Mouse (Mus musculus): ENCODE results near the gene Zfp820. TPM values are rescaled to one million over a fixed set of nuclear protein-coding genes. Genes with fewer than 3 reads are reported as not detected.

Zfp820 gene
- polyA plus RNA-seq (2014; fragmentation: Illumina TruSeq; extraction: RNeasy Lipid Tissue Mini Kit (QIAGEN cat#74804); ENCODE audit: low read depth, low replicate concordance), result 0.84 TPM

DNA sequence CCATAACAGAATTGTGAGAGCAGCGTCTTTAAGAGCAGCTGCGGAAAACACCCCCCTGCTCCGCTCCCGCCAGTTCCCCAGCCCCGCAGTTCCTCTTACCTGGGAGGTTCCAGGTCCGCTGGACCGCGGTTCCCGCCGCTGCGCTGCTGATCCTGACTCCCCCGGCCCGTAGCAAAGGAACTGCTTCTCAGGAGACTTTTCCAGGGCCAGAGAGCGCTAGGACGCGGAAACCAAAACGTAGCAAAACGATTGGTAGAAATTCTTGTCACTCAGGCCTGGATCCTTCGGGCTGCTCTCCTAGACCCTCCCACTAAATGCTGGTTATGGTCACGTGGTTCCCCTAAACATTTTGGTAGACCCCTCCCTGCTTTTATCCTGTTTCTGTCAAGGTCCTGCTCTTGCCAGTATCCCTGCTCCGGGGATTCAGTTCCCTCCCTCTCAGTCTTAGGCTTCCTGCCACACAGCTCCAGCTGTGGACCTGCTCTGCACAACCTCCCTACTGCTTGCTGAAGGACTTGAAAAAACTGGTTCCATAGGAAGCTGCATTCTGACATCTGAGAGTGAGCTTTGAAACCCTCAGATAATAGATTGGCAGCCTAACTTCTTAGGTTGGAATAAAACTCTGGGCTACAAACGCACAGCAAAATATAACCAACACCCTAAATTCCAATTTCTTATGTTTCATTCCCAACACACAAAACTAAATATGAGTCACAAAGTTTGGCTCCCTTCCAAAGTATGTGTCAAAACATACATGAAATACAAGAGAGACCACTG lies at the start of gene Zfp820:
TSS of gene Zfp820 (minus strand) at position 228 of the 777 bp plus-strand sequence.

Other genes with a start within 250 kb of the Zfp820 start
- 3.8 TPM for gene Zfp983, start 195.1 kb downstream of the Zfp820 start, polyA plus RNA-seq (2014; fragmentation: Illumina TruSeq; extraction: RNeasy Lipid Tissue Mini Kit (QIAGEN cat#74804); ENCODE audit: low read depth, low replicate concordance)
- gene Gm10226, start 153.9 kb downstream of the Zfp820 start, polyA plus RNA-seq (2014; fragmentation: Illumina TruSeq; extraction: RNeasy Lipid Tissue Mini Kit (QIAGEN cat#74804); ENCODE audit: low read depth, low replicate concordance), result not detected
- 2.1 TPM for gene Zfp760, start 138.0 kb downstream of the Zfp820 start, polyA plus RNA-seq (2014; fragmentation: Illumina TruSeq; extraction: RNeasy Lipid Tissue Mini Kit (QIAGEN cat#74804); ENCODE audit: low read depth, low replicate concordance)
- 3.7 TPM for gene Zfp229, start 115.0 kb downstream of the Zfp820 start, polyA plus RNA-seq (2014; fragmentation: Illumina TruSeq; extraction: RNeasy Lipid Tissue Mini Kit (QIAGEN cat#74804); ENCODE audit: low read depth, low replicate concordance)
- gene Zfp995, start 64.2 kb upstream of the Zfp820 start, polyA plus RNA-seq (2014; fragmentation: Illumina TruSeq; extraction: RNeasy Lipid Tissue Mini Kit (QIAGEN cat#74804); ENCODE audit: low read depth, low replicate concordance), result 1.2 TPM
- gene Zfp942, start 116.7 kb upstream of the Zfp820 start, polyA plus RNA-seq (2014; fragmentation: Illumina TruSeq; extraction: RNeasy Lipid Tissue Mini Kit (QIAGEN cat#74804); ENCODE audit: low read depth, low replicate concordance), result 7.4 TPM
- gene Zfp943, start 116.8 kb upstream of the Zfp820 start, polyA plus RNA-seq (2014; fragmentation: Illumina TruSeq; extraction: RNeasy Lipid Tissue Mini Kit (QIAGEN cat#74804); ENCODE audit: low read depth, low replicate concordance), result 26.5 TPM